Mouse (Mus musculus): ENCODE data around the gene Foxj1. TPM values are rescaled to one million over a fixed set of nuclear protein-coding genes. Genes with fewer than 3 reads are reported as not detected.

Foxj1 gene
- polyA plus RNA-seq, 1 experiment: 0.02 TPM

DNA sequence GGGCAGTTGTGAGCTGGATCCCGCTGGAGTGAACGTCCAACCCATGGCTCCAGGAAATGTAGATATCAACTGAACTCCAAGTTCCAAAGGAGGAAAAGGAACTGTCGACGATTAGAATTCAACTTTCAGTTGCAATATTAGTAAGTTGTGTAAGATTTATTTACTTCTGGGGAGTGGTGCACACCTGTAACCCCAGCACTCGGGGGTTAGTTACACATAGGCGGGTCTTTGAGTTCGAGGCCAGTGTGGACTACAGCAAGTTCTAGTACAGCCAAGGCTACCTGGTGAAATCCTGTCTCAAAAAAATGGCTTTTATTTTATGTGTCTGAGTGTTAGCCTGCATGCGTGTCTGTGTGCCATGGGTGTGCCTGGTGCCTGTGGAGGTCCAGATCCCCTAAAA, 18.3 kb upstream of the Foxj1 start:
- Histone ChIP-seq H3K36me3 (ENCODE audit: control insufficient read depth) (no peaks in the 10 kb centered on the region), H3K9me3 (ENCODE audit: control insufficient read depth, low read length) (no peaks in the 10 kb centered on the region), H3K27me3 (ENCODE audit: control insufficient read depth) (0 out of 2 replicates have a peak, but pooled peaks cover 2% of the 10 kb centered on the region), H3K4me1 (ENCODE audit: control insufficient read depth) (peaks cover under 1% of the 10 kb centered on the region; the same call in 1 of the 2 replicates), H3K4me3 (replicated peaks) (no peak overlapping the region)
- TF ChIP-seq GATA1 (IDR thresholded peaks at IDR 0.05; ENCODE audit: low read length) (no peak), TAL1 (IDR thresholded peaks at IDR 0.05; ENCODE audit: low read length) (no peak)

DNA sequence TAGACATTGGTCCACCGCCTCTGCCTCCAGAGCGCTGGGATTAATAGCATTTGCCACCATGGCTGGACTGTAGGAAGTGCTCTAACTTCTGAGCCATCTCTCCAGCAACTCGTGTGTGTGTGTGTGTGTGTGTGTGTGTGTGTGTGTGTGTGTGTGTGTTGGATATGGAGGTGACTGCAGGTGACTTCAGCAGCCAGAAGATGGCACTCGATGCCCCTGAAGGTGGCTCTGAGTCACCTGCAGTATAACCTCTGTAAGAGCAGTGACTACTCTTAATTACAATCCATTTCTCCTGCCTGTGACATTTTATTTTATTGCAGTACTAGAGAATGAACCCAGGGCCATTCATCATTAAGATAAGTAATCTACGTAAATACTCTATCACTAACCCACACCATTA, 16.1 kb upstream of the Foxj1 start:
- Histone ChIP-seq H3K4me3 (replicated peaks) (no peak overlapping the region), H3K9me3 (ENCODE audit: control insufficient read depth, low read length) (no peaks in the 10 kb centered on the region), H3K36me3 (ENCODE audit: control insufficient read depth) (no peaks in the 10 kb centered on the region), H3K27me3 (ENCODE audit: control insufficient read depth) (0 out of 2 replicates have a peak, but pooled peaks cover 2% of the 10 kb centered on the region), H3K4me1 (ENCODE audit: control insufficient read depth) (no peaks in the 10 kb centered on the region)
- TF ChIP-seq TAL1 (IDR thresholded peaks at IDR 0.05; ENCODE audit: low read length) (no peak), GATA1 (IDR thresholded peaks at IDR 0.05; ENCODE audit: low read length) (no peak)

DNA sequence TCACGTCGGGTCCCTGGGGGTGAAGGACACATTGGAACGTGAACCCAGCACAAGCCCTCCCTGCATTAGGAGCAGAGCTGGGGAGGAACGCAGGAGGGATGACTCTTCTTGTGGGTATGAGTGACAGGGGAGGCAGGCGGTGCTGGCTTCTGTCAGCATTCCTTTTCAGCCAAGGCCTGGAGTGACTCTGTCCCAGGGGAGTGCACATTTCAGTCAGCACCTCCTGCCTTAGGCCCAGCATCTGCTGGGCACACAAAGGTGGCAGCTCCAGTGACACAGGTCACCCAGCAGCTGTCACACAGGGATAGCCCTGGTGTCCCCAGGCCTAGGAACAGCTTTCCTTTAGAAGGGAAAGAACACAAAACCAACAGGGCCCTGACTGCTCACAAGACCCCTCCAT, 12.8 kb upstream of the Foxj1 start:
- Histone ChIP-seq H3K4me3 (replicated peaks) (no peak overlapping the region), H3K9me3 (ENCODE audit: control insufficient read depth, low read length) (no peaks in the 10 kb centered on the region), H3K27me3 (ENCODE audit: control insufficient read depth) (no peaks in the 10 kb centered on the region), H3K4me1 (ENCODE audit: control insufficient read depth) (no peaks in the 10 kb centered on the region), H3K36me3 (ENCODE audit: control insufficient read depth) (no peaks in the 10 kb centered on the region)
- no peak for TF ChIP-seq GATA1 (IDR thresholded peaks at IDR 0.05; ENCODE audit: low read length)
- TF ChIP-seq TAL1 (IDR thresholded peaks at IDR 0.05; ENCODE audit: low read length): no peak

DNA sequence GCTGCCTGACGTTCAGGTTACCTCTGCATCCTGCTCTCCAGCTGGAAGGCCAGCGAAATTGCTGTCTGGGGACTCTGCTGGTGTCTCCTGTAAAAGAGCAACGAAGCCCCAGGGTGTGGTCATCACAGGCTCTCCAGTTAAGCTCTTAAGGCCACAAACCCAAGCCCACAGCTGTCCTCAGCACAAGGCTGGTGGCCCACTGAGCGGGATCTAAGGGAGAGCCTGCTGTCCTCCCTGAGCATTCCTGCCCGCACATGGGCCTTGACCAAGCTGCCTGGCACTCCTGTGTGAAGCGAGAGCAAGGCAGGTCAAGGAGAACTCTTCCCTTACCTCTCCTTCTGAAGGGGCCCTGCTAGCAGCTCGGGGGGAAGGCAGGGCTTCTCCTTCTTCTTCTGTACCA, 11.8 kb upstream of the Foxj1 start:
- H3K27me3 ChIP-seq (ENCODE audit: control insufficient read depth): no peaks in the 10 kb centered on the region

DNA sequence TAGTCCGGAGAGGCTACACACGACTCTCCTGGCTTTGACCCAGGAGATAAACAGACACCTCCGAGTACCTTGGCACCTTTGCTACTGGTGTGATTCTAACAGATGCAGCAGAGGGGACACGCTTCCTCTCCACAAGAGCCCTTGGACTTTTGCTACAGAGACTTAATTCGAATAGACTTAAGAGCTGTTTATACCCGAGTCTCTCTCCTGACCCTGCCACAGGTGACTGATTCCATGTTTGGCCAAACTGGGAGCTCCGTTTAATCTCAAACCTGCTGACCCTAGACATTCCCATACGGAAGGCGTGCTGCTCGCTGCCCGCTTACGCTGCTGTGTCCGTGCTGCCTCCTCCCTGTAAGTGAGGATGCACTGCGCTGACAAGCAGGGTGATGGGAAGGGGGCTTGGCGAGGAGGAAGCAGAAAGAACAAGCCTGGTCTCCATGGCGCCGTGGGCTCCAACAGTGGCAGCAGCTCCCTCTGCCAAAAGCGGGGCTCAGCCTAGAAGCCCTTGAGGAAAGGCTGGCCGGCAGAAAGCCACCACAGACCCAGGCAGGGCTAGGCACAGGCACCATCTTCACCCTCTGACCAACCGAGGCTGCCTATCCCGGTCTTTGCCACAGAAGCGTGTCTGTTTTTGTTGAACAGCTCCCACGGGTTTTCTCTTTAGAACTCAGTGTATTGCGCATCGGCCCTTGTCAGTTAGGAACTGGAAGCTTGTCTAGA, 7.0 kb upstream of the Foxj1 start:
- TF ChIP-seq GATA1 (IDR thresholded peaks at IDR 0.05; ENCODE audit: low read length): no peak
- no peak overlapping the region for H3K4me3 ChIP-seq (replicated peaks)

More for the DNA sequence above, 11.8 kb upstream of the Foxj1 start:
- Histone ChIP-seq H3K4me3 (replicated peaks) (no peak overlapping the region), H3K9me3 (ENCODE audit: control insufficient read depth, low read length) (no peaks in the 10 kb centered on the region), H3K36me3 (ENCODE audit: control insufficient read depth) (no peaks in the 10 kb centered on the region), H3K4me1 (ENCODE audit: control insufficient read depth) (no peaks in the 10 kb centered on the region)
- no peak for TF ChIP-seq GATA1 (IDR thresholded peaks at IDR 0.05; ENCODE audit: low read length)
- TF ChIP-seq TAL1 (IDR thresholded peaks at IDR 0.05; ENCODE audit: low read length): no peak

DNA sequence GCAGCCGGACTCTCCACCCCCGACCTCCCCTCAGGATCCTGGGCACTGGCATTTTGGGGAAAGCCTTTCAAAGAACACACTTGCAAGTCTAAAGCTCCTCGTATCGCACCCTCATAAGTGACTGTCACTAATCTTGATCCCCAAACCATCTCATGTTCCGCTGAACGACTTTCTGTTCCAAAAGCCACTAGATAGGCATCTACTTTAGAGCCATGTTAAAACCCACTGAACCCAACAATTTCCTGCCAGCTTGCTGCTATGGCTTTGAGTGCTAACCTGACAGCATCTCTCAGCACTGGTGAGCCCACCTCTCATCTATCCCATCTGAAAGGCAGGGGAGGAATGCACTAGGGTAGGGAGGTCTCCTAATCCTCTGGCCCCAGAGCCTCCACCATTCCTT, 2.3 kb upstream of the Foxj1 start:
- Histone ChIP-seq H3K27me3 (ENCODE audit: control insufficient read depth) (peaks cover 60% of the 10 kb centered on the region), H3K36me3 (ENCODE audit: control insufficient read depth) (no peaks in the 10 kb centered on the region), H3K4me3 (replicated peaks) (no peak overlapping the region), H3K9me3 (ENCODE audit: control insufficient read depth, low read length) (peaks cover 3% of the 10 kb centered on the region; the same call in 1 of the 2 replicates), H3K4me1 (ENCODE audit: control insufficient read depth) (peaks cover 18% of the 10 kb centered on the region)
- TF ChIP-seq GATA1 (IDR thresholded peaks at IDR 0.05; ENCODE audit: low read length) (no peak), TAL1 (IDR thresholded peaks at IDR 0.05; ENCODE audit: low read length) (no peak)

More for the DNA sequence above, 7.0 kb upstream of the Foxj1 start:
- H3K9me3 ChIP-seq (ENCODE audit: control insufficient read depth, low read length): no peaks in the 10 kb centered on the region
- H3K4me1 ChIP-seq (ENCODE audit: control insufficient read depth): peaks cover 2% of the 10 kb centered on the region; the same call in 1 of the 2 replicates
- H3K36me3 ChIP-seq (ENCODE audit: control insufficient read depth): no peaks in the 10 kb centered on the region
- H3K27me3 ChIP-seq (ENCODE audit: control insufficient read depth): peaks cover 13% of the 10 kb centered on the region

DNA sequence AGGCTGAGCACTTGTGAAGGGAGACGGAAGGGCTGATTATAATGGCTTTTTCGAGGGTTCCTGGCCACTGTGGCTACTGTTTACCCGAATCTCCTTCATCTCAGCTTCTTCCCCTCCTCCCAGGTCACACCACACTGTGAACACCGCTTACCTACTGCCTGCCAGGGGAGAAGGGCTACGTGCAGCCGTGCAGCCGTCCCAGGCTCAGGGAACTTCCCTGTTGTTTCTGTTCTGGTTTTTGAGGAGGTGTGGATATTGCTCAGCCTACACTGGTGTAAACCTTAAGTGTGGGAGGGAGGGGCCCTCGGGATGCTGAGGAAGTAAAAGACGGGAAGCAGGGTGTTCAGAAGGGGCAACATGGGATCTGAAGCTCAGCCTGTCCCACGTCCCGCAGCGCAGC, 1.8 kb upstream of the Foxj1 start:
- Histone ChIP-seq H3K27me3 (ENCODE audit: control insufficient read depth) (peaks cover 64% of the 10 kb centered on the region), H3K9me3 (ENCODE audit: control insufficient read depth, low read length) (peaks cover 3% of the 10 kb centered on the region; the same call in 1 of the 2 replicates), H3K36me3 (ENCODE audit: control insufficient read depth) (no peaks in the 10 kb centered on the region), H3K4me3 (replicated peaks) (no peak overlapping the region), H3K4me1 (ENCODE audit: control insufficient read depth) (peaks cover 18% of the 10 kb centered on the region)
- TF ChIP-seq TAL1 (IDR thresholded peaks at IDR 0.05; ENCODE audit: low read length): no peak
- no peak for TF ChIP-seq GATA1 (IDR thresholded peaks at IDR 0.05; ENCODE audit: low read length)

DNA sequence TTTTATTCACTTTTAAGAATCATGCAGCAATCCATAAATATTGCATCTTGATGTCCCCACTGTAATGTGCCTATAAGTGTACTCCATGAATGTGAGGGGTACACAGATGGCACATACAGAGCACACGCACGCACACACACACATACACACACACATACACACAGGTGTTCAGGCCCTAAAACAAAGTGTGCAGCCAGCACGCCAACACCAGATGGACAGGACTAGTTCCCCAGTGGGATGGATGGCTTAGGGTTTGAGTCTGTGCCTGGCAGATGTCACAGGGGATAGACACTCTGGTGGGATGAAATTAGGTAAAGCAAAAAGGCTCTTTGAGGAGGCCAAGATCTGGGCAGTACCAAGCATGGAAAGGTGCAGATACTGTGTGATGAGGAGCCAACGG, 1.2 kb upstream of the Foxj1 start:
- H3K36me3 ChIP-seq (ENCODE audit: control insufficient read depth): no peaks in the 10 kb centered on the region
- peaks cover 18% of the 10 kb centered on the region for H3K4me1 ChIP-seq (ENCODE audit: control insufficient read depth)
- no peak for TF ChIP-seq TAL1 (IDR thresholded peaks at IDR 0.05; ENCODE audit: low read length)
- TF ChIP-seq GATA1 (IDR thresholded peaks at IDR 0.05; ENCODE audit: low read length): no peak
- H3K4me3 ChIP-seq (replicated peaks): no peak overlapping the region
- peaks cover 3% of the 10 kb centered on the region; the same call in 1 of the 2 replicates for H3K9me3 ChIP-seq (ENCODE audit: control insufficient read depth, low read length)
- peaks cover 68% of the 10 kb centered on the region for H3K27me3 ChIP-seq (ENCODE audit: control insufficient read depth)

DNA sequence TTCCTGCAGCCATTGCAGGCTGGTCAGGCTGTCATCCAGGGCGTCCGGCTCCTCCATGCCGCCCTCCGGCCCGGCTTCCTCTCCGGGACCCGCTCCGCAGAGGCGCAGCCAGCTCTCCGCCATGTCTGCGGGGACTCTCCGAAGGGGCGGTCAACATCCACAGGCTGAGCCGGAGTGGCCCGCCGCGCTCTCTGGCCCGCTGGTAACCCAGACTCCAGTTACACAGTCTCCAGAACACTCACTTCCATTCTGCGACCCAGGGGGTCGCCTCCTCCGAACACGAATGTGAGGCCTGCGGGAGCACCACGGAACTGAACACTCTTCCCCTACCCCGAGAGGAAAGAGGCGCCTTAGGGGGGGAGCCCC, 799 bp downstream of the Foxj1 start:
- H3K4me1 ChIP-seq (ENCODE audit: control insufficient read depth): peaks cover 18% of the 10 kb centered on the region
- peaks cover 68% of the 10 kb centered on the region for H3K27me3 ChIP-seq (ENCODE audit: control insufficient read depth)
- no peaks in the 10 kb centered on the region for H3K36me3 ChIP-seq (ENCODE audit: control insufficient read depth)
- TF ChIP-seq TAL1 (IDR thresholded peaks at IDR 0.05; ENCODE audit: low read length) (no peak), GATA1 (IDR thresholded peaks at IDR 0.05; ENCODE audit: low read length) (no peak)
- peaks cover 3% of the 10 kb centered on the region; the same call in 1 of the 2 replicates for H3K9me3 ChIP-seq (ENCODE audit: control insufficient read depth, low read length)
- H3K4me3 ChIP-seq (replicated peaks): peak overlapping the region; percentile 2

Data from erythroblast, embryonic 14.5 days (primary cell).